Mouse (Mus musculus): ENCODE data around the gene Atxn7l2.
"Not testable (repeated sequence)": the region's sequence is repeated elsewhere in the genome, so short reads cannot be mapped to it uniquely, and the experiment has no call there.

Gene Atxn7l2

GRCm38 (mm10) chr3:108210771-108211139, at the start of gene Atxn7l2:
Atxn7l2 (minus strand) TSS chr3:108210934.
- DNase-seq, result peak in 1 of 2 experiments; percentile 73

- DNase-seq, result no peak
These were observed 48.6 kb upstream of the Atxn7l2 start for GRCm38 (mm10) chr3:108259319-108259718.

GRCm38 (mm10) chr3:108257831-108258500, 47.2 kb upstream of the Atxn7l2 start:
- no peak for DNase-seq

GRCm38 (mm10) chr3:108256719-108257637, 46.2 kb upstream of the Atxn7l2 start, which contains the start of gene Psma5:
Psma5 (plus strand) TSS chr3:108256926.
- DNase-seq, result peak; percentile 92 to 96

- no peak for DNase-seq
These were observed 36.1 kb upstream of the Atxn7l2 start for GRCm38 (mm10) chr3:108246857-108247256.

- no peak for DNase-seq
These were observed 30.6 kb upstream of the Atxn7l2 start for GRCm38 (mm10) chr3:108241243-108241839.

- DNase-seq, result not testable (repeated sequence)
These were observed 26.9 kb upstream of the Atxn7l2 start for GRCm38 (mm10) chr3:108237474-108238102.

GRCm38 (mm10) chr3:108231646-108232045, 20.9 kb upstream of the Atxn7l2 start:
- no peak for DNase-seq

- DNase-seq, result no peak
These were observed 16.8 kb upstream of the Atxn7l2 start for GRCm38 (mm10) chr3:108227521-108227920.

- DNase-seq, result peak in 1 of 2 experiments; percentile 13
These were observed 16.0 kb upstream of the Atxn7l2 start, which contains the start of gene Sypl2 for GRCm38 (mm10) chr3:108226558-108227350. Sypl2 (minus strand) TSS chr3:108226648.

- peak in 1 of 2 experiments; percentile 13 for DNase-seq
These were observed 15.2 kb upstream of the Atxn7l2 start for GRCm38 (mm10) chr3:108225711-108226557.

GRCm38 (mm10) chr3:108220661-108221060, 9.9 kb upstream of the Atxn7l2 start:
- DNase-seq, result no peak

GRCm38 (mm10) chr3:108214734-108215133, 4.0 kb upstream of the Atxn7l2 start:
- no peak for DNase-seq

- peak in 1 of 2 experiments; percentile 31 for DNase-seq
These were observed 1.7 kb upstream of the Atxn7l2 start for GRCm38 (mm10) chr3:108212406-108212805.

GRCm38 (mm10) chr3:108211845-108212244, 1.1 kb upstream of the Atxn7l2 start:
- DNase-seq, result peak; percentile 39 to 40

GRCm38 (mm10) chr3:108209946-108210770, 576 bp downstream of the Atxn7l2 start:
- DNase-seq, result peak; percentile 95 to 96

- DNase-seq, result peak in 1 of 2 experiments; percentile 40
These were observed 1.2 kb downstream of the Atxn7l2 start for GRCm38 (mm10) chr3:108209536-108209935.

- DNase-seq, result peak in 1 of 2 experiments; percentile 22
These were observed 1.7 kb downstream of the Atxn7l2 start for GRCm38 (mm10) chr3:108209001-108209400.

GRCm38 (mm10) chr3:108206731-108207375, 3.9 kb downstream of the Atxn7l2 start:
- DNase-seq, result peak in 1 of 2 experiments; percentile 19
